Mouse (Mus musculus): ENCODE data around the gene Cnnm1. TPM values are rescaled to one million over a fixed set of nuclear protein-coding genes. Genes with fewer than 3 reads are reported as not detected.

Cnnm1 gene
- polyA plus RNA-seq, 1 experiment from 2014 or later, result 0.56 TPM

DNA sequence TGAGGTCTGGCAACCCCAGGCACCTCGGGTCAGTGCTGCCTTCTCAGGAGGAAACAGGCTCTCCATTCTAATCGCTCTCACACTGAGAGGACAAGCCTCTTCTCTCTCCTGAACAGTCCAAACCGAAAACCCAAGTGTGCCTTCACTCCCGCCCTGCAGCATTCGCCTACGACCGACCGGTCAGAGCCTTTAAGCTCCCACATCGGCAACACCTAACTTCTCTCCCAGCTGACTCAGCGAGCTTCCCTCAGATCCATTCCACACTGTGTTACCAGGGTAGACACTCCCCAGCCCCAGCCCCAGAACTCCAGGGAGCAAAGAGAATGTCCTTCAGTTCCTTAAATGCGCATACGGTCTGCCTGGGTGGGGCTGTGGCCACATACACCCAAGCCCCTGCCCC lies 65.2 kb downstream of the Cnnm1 start:
- no peaks in the 10 kb centered on the region for H3K9me3 ChIP-seq (ENCODE audit: control insufficient read depth, low read length)
- ATAC-seq (ENCODE audit: low FRiP score, low TSS enrichment) (no peak), DNase-seq (ENCODE audit: low spot score) (no peak)
- H3K4me1 ChIP-seq (replicated peaks; ENCODE audit: control insufficient read depth, insufficient read depth), result no peaks in the 10 kb centered on the region
- TF ChIP-seq CTCF (IDR thresholded peaks at IDR 0.05; ENCODE audit: low read depth) (no peak), EP300 (optimal IDR thresholded peaks at IDR 0.05) (no peak)
- no peak overlapping the region for H3K9ac ChIP-seq (ENCODE audit: low read length)
- 90% methylated on average over 12 of the region's 12 CpGs for WGBS
- H3K4me2 ChIP-seq (replicated peaks; ENCODE audit: low read depth), result no peak overlapping the region
- H3K27ac ChIP-seq (replicated peaks), result no peak overlapping the region
- no peak overlapping the region for H3K4me3 ChIP-seq (ENCODE audit: low read depth, low read length)
- H3K27me3 ChIP-seq (ENCODE audit: control insufficient read depth, insufficient read depth, low read length), result no peaks in the 10 kb centered on the region
- peaks cover 8% of the 10 kb centered on the region for H3K36me3 ChIP-seq (ENCODE audit: control insufficient read depth, insufficient read depth, low read length)

DNA sequence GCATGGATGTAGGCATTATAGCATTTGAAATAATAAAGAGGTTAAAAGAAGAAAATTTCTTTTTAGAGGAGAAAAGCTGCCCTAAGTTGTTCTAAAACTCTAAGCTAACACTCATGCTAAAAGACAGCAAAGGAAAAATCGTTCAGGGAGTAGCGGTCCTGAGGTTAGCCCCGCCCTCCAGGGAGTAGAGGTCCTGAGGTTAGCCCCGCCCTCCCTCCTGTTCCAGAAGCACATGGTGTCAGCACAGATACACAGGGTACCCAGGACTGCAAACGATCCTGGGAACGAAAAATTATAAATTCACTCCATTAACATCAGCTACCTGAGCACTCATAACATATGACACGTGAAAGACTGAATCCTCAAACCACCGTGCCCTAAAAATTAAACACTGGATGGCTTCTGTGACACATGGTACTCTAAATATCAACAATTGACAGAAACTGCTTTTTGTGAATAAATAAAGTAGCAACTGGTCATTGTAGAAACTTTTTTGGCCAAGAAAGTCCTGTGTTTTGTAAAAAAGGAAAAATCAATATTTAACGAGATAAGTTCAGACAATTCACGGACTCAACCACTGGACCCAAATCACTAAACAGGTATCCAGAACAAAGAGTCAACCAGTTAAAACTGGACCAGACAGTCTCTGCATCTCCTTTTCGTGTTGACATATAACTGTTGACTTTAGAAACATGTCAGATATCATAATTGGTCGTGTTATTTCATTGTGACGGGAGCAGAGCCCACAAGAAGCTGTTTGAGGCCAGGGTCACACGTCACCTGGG lies 70.4 kb downstream of the Cnnm1 start:
- no peak overlapping the region for H3K4me3 ChIP-seq (ENCODE audit: low read depth, low read length)
- no peaks in the 10 kb centered on the region for H3K4me1 ChIP-seq (replicated peaks; ENCODE audit: control insufficient read depth, insufficient read depth)
- peaks cover 3% of the 10 kb centered on the region; the same call in 1 of the 2 replicates for H3K36me3 ChIP-seq (ENCODE audit: control insufficient read depth, insufficient read depth, low read length)
- no peaks in the 10 kb centered on the region for H3K9me3 ChIP-seq (ENCODE audit: control insufficient read depth, low read length)
- no peaks in the 10 kb centered on the region for H3K27me3 ChIP-seq (ENCODE audit: control insufficient read depth, insufficient read depth, low read length)
- H3K4me2 ChIP-seq (replicated peaks; ENCODE audit: low read depth), result no peak overlapping the region
- H3K27ac ChIP-seq (replicated peaks), result no peak overlapping the region
- DNase-seq (ENCODE audit: low spot score) (no peak), ATAC-seq (ENCODE audit: low FRiP score, low TSS enrichment) (no peak)
- no peak overlapping the region for H3K9ac ChIP-seq (ENCODE audit: low read length)
- WGBS, result 73% methylated on average over 14 of the region's 14 CpGs
- no peak for TF ChIP-seq EP300 (optimal IDR thresholded peaks at IDR 0.05)
- TF ChIP-seq CTCF (IDR thresholded peaks at IDR 0.05; ENCODE audit: low read depth), result no peak

- Histone ChIP-seq H3K4me3 (ENCODE audit: low read depth, low read length) (no peak overlapping the region), H3K27ac (replicated peaks) (no peak overlapping the region), H3K4me2 (replicated peaks; ENCODE audit: low read depth) (no peak overlapping the region), H3K9ac (ENCODE audit: low read length) (no peak overlapping the region), H3K4me1 (replicated peaks; ENCODE audit: control insufficient read depth, insufficient read depth) (no peaks in the 10 kb centered on the region), H3K9me3 (ENCODE audit: control insufficient read depth, low read length) (no peaks in the 10 kb centered on the region), H3K27me3 (ENCODE audit: control insufficient read depth, insufficient read depth, low read length) (no peaks in the 10 kb centered on the region), H3K36me3 (ENCODE audit: control insufficient read depth, insufficient read depth, low read length) (peaks cover 3% of the 10 kb centered on the region; the same call in 1 of the 2 replicates)
- 0 out of 2 replicates have a peak, but pooled peaks have one; percentile 9 for ATAC-seq (ENCODE audit: low FRiP score, low TSS enrichment)
- 75% methylated on average over 22 of the region's 22 CpGs for WGBS
- DNase-seq (ENCODE audit: low spot score), result no peak
- TF ChIP-seq EP300 (optimal IDR thresholded peaks at IDR 0.05), result no peak
- no peak for TF ChIP-seq CTCF (IDR thresholded peaks at IDR 0.05; ENCODE audit: low read depth)
These were observed 71.7 kb downstream of the Cnnm1 start for GRCm38 (mm10) chr19:43511621-43512620.

- DNase-seq (ENCODE audit: low spot score) (peak; percentile 83), ATAC-seq (ENCODE audit: low FRiP score, low TSS enrichment) (peak; percentile 91)
- 76% methylated on average over 8 of the region's 8 CpGs for whole genome bisulfite sequencing
- H3K4me1 ChIP-seq (replicated peaks; ENCODE audit: control insufficient read depth, insufficient read depth), result no peaks in the 10 kb centered on the region
- H3K36me3 ChIP-seq (ENCODE audit: control insufficient read depth, insufficient read depth, low read length), result no peaks in the 10 kb centered on the region; the same call in 1 of the 2 replicates
- H3K9ac ChIP-seq (ENCODE audit: low read length), result no peak overlapping the region
- H3K4me2 ChIP-seq (replicated peaks; ENCODE audit: low read depth), result no peak overlapping the region
- TF ChIP-seq CTCF (IDR thresholded peaks at IDR 0.05; ENCODE audit: low read depth) (no peak), EP300 (optimal IDR thresholded peaks at IDR 0.05) (no peak)
- no peak overlapping the region for H3K4me3 ChIP-seq (ENCODE audit: low read depth, low read length)
- no peaks in the 10 kb centered on the region for H3K9me3 ChIP-seq (ENCODE audit: control insufficient read depth, low read length)
- no peaks in the 10 kb centered on the region for H3K27me3 ChIP-seq (ENCODE audit: control insufficient read depth, insufficient read depth, low read length)
- no peak overlapping the region for H3K27ac ChIP-seq (replicated peaks)
These were observed 73.6 kb downstream of the Cnnm1 start for GRCm38 (mm10) chr19:43513874-43514273.

DNA sequence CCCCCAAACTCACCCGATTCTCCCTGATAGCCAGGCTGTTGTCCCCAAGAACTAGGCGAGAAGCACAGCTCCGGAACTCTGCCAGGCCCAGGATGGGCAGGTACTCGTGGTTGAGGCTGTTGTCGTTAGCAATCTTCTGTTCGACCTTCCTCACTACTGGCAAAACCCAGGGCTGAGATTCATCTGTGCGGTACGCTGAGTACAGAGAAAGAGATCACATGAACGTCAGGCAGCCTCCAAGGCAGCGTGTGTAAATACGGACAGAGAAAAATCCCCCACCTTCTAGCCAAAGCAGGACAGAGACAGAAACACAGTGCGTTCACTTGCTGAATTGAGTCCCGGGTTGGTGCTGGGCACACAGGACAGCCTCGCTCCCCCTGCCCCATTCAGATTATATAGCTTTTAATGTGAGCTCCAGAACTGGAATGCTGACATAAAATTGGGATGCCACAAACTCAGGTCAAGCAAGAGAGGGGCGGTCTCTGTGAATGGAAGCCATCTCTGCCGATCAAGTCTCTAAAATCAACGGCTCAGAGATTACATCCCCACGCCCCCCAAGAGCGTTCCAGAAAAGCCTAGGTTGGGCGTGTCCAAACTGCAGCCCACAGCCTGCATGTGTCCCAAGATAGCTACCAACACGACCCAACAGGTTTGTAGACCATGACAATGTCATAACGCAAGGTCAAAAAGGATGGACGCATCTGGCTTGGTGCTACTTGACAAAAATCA lies 75.6 kb downstream of the Cnnm1 start:
- WGBS, result 86% methylated on average over 23 of the region's 23 CpGs
- DNase-seq (ENCODE audit: low spot score), result no peak

More for the DNA sequence above, 75.6 kb downstream of the Cnnm1 start:
- Histone ChIP-seq H3K4me1 (replicated peaks; ENCODE audit: control insufficient read depth, insufficient read depth) (no peaks in the 10 kb centered on the region), H3K9ac (ENCODE audit: low read length) (no peak overlapping the region), H3K9me3 (ENCODE audit: control insufficient read depth, low read length) (no peaks in the 10 kb centered on the region), H3K4me2 (replicated peaks; ENCODE audit: low read depth) (no peak overlapping the region), H3K4me3 (ENCODE audit: low read depth, low read length) (no peak overlapping the region), H3K27me3 (ENCODE audit: control insufficient read depth, insufficient read depth, low read length) (no peaks in the 10 kb centered on the region), H3K36me3 (ENCODE audit: control insufficient read depth, insufficient read depth, low read length) (no peaks in the 10 kb centered on the region; the same call in 1 of the 2 replicates), H3K27ac (replicated peaks) (no peak overlapping the region)
- no peak for TF ChIP-seq CTCF (IDR thresholded peaks at IDR 0.05; ENCODE audit: low read depth)
- TF ChIP-seq EP300 (optimal IDR thresholded peaks at IDR 0.05), result no peak
- ATAC-seq (ENCODE audit: low FRiP score, low TSS enrichment), result no peak
